Mouse (Mus musculus) embryonic facial prominence, embryonic 11.5 days (tissue): ENCODE measurements around the gene Mob1b. TPM values are rescaled to one million over a fixed set of nuclear protein-coding genes. Genes with fewer than 3 reads are reported as not detected.

Experiments
- ATAC-seq: fragments of 200-750 bp; cut with Nextera tagmentation; replicated peaks from 2 replicates; pipeline ENCODE4 v1.8.0; 2017; ENCODE audit warnings: low read depth; ENCODE audit not compliant: insufficient number of reproducible peaks, low FRiP score, low TSS enrichment
- DNase-seq: peaks from one replicate; pipeline ENCODE4 v3.0.0-alpha.2; 2015; ENCODE audit warnings: low spot score
- H3K27ac ChIP-seq: fragments of 300-500 bp; sonication (generic); replicated peaks from 2 replicates; pipeline ENCODE4 v1.5.1; 2014; ENCODE audit warnings: mild to moderate bottlenecking, low read depth, low read length, control low read depth
- H3K27me3 ChIP-seq: fragments of 300-500 bp; sonication (generic); 2 replicates; pipeline ENCODE4 v1.6.1; 2014; ENCODE audit warnings: mild to moderate bottlenecking, low read length, moderate library complexity, mixed read lengths; ENCODE audit not compliant: control insufficient read depth, insufficient read depth
- H3K36me3 ChIP-seq: fragments of 300-500 bp; sonication (generic); replicated peaks from 2 replicates; pipeline ENCODE4 v1.6.1; 2014; ENCODE audit warnings: low read depth, mild to moderate bottlenecking, low read length, moderate library complexity, mixed read lengths; ENCODE audit not compliant: control insufficient read depth, insufficient read depth
- H3K4me1 ChIP-seq: fragments of 300-500 bp; sonication (generic); 2 replicates; pipeline ENCODE4 v1.6.1; 2014; ENCODE audit warnings: low read length, mixed read lengths; ENCODE audit not compliant: control insufficient read depth, insufficient read depth
- H3K4me2 ChIP-seq: fragments of 300-500 bp; sonication (generic); 2 replicates; pipeline ENCODE4 v1.6.1; 2014; ENCODE audit warnings: low read depth, mild to moderate bottlenecking, control low read depth, low read length, moderate library complexity
- H3K4me3 ChIP-seq: fragments of 300-500 bp; sonication (generic); 2 replicates; pipeline ENCODE4 v1.5.1; 2014; ENCODE audit warnings: low read depth, low read length, control low read depth
- H3K9ac ChIP-seq: fragments of 300-500 bp; sonication (generic); replicated peaks from 2 replicates; pipeline ENCODE4 v1.6.1; 2014; ENCODE audit warnings: mild to moderate bottlenecking, control low read depth, low read length
- H3K9me3 ChIP-seq: fragments of 300-500 bp; sonication (generic); replicated peaks from 2 replicates; pipeline ENCODE4 v1.6.1; 2016; ENCODE audit warnings: mild to moderate bottlenecking, low read length, inconsistent platforms, mixed read lengths; ENCODE audit not compliant: control insufficient read depth
- WGBS: fragments of 180-500 bp; shearing (Covaris S2); extraction: QIAGEN DNeasy Blood & Tissue Kit; methylation state at CpG from one replicate; pipeline ENCODE4 v1.1.7; 2014; 5-methylcytosine and 5-hydroxymethylcytosine counted together
- polyA plus RNA-seq: library from polyadenylated mRNA; unstranded; fragments of >200 nt; fragmentation: Nextera tagmentation; extraction: Ambion mirVana; gene quantifications from 2 replicates; pipeline ENCODE4 v1.2.1, GENCODE M21; 2014

The Mob1b gene
- polyA plus RNA-seq, 1 experiment from 2014 or later, result 13.7 TPM

DNA sequence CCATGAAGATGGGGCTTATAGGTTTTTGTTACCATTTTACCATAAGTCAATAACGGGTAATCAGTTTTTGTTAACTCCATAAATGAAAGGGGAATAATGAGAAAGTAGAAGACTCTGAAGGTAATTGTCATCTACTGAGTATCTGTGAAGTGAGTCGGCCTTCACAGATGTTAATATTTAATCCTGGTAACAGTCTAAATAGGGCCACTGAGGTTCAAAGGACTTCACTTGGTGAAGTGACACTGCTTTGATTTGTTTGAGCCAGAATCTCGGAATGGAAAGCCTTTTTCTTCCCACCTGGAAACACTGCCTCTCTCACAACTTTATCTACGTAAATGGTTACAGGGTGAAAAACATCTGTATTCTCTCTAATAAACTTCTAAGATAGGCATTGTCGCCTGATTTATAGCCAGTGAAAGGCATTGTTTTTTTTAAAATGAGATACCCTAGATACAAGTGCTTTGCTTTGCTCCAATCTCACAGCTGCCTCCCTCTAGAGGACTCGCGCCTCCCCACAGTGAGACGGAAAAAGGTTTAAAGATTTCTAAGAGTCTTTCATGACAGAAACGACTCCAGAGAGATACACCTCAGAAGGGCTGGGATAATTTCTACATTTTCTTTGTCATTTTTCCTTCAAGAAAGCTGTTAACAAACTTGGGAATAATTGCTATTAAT, 75.4 kb downstream of the Mob1b start:
- H3K27me3 ChIP-seq, result no peaks in the 10 kb centered on the region
- no peak for ATAC-seq
- no peak overlapping the region for H3K4me3 ChIP-seq
- H3K4me1 ChIP-seq, result no peaks in the 10 kb centered on the region
- H3K9ac ChIP-seq, result no peak overlapping the region
- DNase-seq, result no peak
- no peak overlapping the region for H3K4me2 ChIP-seq
- no peak overlapping the region for H3K27ac ChIP-seq
- H3K36me3 ChIP-seq, result no peaks in the 10 kb centered on the region
- WGBS, result 55% methylated on average over 9 of the region's 9 CpGs
- no peaks in the 10 kb centered on the region for H3K9me3 ChIP-seq

DNA sequence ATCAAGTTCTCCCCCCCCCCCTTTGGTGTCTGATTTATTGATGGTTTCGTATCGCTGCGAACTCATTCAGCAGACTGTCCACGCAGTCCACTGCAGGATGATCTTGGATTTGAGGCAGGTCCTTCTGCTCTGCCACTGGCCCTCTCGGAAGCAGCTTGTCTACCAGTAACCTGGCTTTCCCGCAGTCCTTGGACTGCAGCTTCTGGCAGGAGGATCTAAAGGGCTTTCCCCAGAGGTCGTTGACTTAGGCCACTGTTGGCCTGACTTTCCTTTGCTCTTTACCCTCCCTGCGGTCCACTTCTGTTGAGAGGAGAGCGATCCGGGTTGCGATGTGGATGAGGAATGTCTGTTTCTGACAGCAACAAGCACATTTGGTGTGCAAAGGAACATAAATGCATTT, 75.9 kb downstream of the Mob1b start:
- ATAC-seq (no peak), DNase-seq (no peak)
- Histone ChIP-seq H3K27me3 (no peaks in the 10 kb centered on the region), H3K9me3 (no peaks in the 10 kb centered on the region), H3K4me3 (no peak overlapping the region), H3K4me2 (no peak overlapping the region), H3K9ac (no peak overlapping the region), H3K4me1 (no peaks in the 10 kb centered on the region), H3K27ac (no peak overlapping the region), H3K36me3 (no peaks in the 10 kb centered on the region)
- 66% methylated on average over 11 of the region's 11 CpGs for WGBS

DNA sequence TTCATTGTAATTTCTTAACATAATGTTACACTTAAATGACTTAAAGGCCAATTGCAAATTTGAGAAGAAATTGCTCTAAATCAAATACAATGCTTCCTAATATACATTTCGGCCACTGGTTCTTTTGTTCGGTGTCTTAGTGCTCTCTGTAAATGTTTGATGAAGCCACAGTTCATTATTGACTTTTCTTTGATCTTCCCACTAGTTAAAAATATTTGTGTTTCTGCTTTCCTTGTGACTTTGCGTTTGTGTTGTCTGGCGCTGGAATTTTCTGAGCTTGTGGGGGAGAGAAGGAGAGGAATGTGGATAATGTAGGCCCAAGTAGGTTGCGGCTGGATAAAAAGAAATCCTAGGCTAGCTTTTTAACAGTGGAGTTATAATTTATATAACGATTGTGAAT, 76.5 kb downstream of the Mob1b start:
- H3K4me1 ChIP-seq, result no peaks in the 10 kb centered on the region
- no peaks in the 10 kb centered on the region for H3K9me3 ChIP-seq
- H3K4me3 ChIP-seq, result no peak overlapping the region
- no peak overlapping the region for H3K9ac ChIP-seq
- no peak overlapping the region for H3K27ac ChIP-seq
- DNase-seq (no peak), ATAC-seq (no peak)
- H3K27me3 ChIP-seq, result no peaks in the 10 kb centered on the region
- H3K36me3 ChIP-seq, result no peaks in the 10 kb centered on the region
- no peak overlapping the region for H3K4me2 ChIP-seq
- 75% methylated on average over 6 of the region's 6 CpGs for WGBS

DNA sequence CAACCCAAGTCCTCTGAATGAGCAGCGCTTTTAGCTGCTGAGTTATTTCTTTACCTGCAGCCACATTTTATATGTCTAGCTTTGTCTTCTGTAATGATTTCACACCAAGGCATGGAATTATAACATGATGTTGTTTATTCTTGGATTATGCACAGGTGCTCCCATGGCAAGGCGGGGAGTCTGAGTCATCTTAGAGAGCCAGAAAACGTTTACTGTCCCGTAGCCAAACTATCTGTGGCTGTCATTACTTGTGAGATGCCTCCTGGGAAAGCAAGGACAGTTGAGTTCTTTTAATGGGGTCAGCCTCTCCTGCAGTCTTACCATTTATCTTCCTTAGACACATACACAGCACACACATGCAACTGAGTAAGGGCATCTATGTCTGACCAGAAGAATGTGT, 85.0 kb downstream of the Mob1b start:
- Histone ChIP-seq H3K4me2 (no peak overlapping the region), H3K27ac (no peak overlapping the region), H3K9ac (no peak overlapping the region), H3K9me3 (no peaks in the 10 kb centered on the region), H3K4me3 (no peak overlapping the region), H3K4me1 (no peaks in the 10 kb centered on the region), H3K36me3 (no peaks in the 10 kb centered on the region), H3K27me3 (no peaks in the 10 kb centered on the region)
- DNase-seq (no peak), ATAC-seq (no peak)
- WGBS, result 91% methylated on average over 4 of the region's 4 CpGs

DNA sequence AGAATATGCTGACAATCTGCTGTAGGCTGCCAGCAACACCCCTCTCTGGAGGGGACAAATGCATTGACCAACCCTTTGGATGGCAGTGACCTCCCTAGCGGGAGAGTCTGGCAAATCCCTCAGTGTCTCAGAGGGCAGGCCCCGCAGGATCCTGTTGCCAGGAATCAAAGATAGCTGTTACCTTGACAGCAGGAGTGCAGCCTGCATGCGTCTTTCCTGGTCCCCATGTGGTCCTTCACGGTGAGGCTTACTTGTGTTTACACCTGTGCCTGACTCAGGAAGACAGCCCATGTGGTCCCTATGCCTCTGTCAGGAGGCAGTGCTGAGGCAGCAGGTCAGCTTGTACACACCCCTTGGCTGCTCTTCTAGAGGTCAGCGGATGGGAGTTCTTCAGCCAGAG, 85.6 kb downstream of the Mob1b start:
- no peaks in the 10 kb centered on the region for H3K4me1 ChIP-seq
- 12% methylated on average over 5 of the region's 5 CpGs for WGBS
- H3K9ac ChIP-seq, result no peak overlapping the region
- no peak overlapping the region for H3K4me2 ChIP-seq
- no peak overlapping the region for H3K4me3 ChIP-seq
- H3K9me3 ChIP-seq, result no peaks in the 10 kb centered on the region
- no peaks in the 10 kb centered on the region for H3K36me3 ChIP-seq
- no peak overlapping the region for H3K27ac ChIP-seq
- H3K27me3 ChIP-seq, result no peaks in the 10 kb centered on the region
- DNase-seq (no peak), ATAC-seq (peak; percentile 34; the same call in 1 of the 2 replicates)

DNA sequence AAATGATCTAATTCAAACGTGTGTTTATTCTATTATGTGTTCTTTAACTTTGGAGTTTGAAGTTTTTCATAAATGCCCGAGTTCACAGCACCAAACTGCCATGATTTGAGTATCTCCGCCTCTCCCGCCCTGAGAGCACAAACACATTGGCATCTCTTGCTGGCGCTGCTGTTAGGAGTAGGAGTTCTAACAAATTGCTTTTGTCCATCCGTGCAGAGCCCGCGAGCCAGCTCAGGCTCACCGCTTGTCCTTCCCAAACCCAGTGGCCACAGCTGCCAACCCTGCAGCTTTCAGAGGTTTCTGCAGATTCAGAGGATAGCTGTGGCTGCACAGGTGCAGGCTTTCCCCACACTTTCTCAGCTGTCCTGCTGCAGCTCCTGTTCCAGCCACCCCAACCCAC, 86.7 kb downstream of the Mob1b start:
- 35% methylated on average over 9 of the region's 9 CpGs for WGBS
- no peaks in the 10 kb centered on the region for H3K9me3 ChIP-seq
- no peak overlapping the region for H3K4me2 ChIP-seq
- no peaks in the 10 kb centered on the region for H3K36me3 ChIP-seq
- no peak overlapping the region for H3K9ac ChIP-seq
- H3K27ac ChIP-seq, result no peak overlapping the region
- no peak for ATAC-seq
- no peaks in the 10 kb centered on the region for H3K4me1 ChIP-seq
- no peak overlapping the region for H3K4me3 ChIP-seq
- no peak for DNase-seq
- no peaks in the 10 kb centered on the region for H3K27me3 ChIP-seq

DNA sequence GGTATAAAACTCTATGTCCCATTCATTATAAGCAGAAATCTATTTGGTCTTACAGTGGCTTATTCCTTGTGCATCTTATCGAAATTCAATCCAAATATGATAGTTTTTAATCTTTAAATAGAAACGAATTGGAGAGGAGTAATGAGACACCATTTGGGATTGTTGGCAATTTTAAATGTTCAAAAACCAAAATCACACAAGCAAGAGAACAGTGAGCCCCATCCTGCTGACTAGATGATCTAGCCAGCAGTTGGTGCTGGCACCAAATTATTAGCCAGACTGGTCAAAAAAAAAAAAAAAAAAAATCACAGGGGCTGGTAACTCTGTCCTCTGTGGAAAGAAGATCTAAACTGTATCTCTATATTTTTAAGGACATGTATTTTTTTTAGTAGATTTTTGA, 92.5 kb downstream of the Mob1b start:
- ATAC-seq (no peak), DNase-seq (no peak)
- no peak overlapping the region for H3K4me2 ChIP-seq
- no peak overlapping the region for H3K9ac ChIP-seq
- no peaks in the 10 kb centered on the region for H3K4me1 ChIP-seq
- WGBS, result 88% methylated on average over 2 of the region's 2 CpGs
- no peaks in the 10 kb centered on the region for H3K9me3 ChIP-seq
- H3K27ac ChIP-seq, result no peak overlapping the region
- H3K27me3 ChIP-seq, result no peaks in the 10 kb centered on the region
- no peak overlapping the region for H3K4me3 ChIP-seq
- no peaks in the 10 kb centered on the region for H3K36me3 ChIP-seq
